ENCODE assay signal across 8 mouse cellular contexts in genomic region chr10:80074813-80075601, GRCm38 (mm10). TPM values are rescaled to one million over a fixed set of nuclear protein-coding genes. Genes with fewer than 3 reads are reported as not detected.
DNase-seq lines count a peak whose midpoint lies in the region; ATAC-seq and TF ChIP-seq lines count a peak whose summit lies in the region.

No protein-coding gene starts in this region.

- 0 out of 2 replicates have a peak, but pooled peaks cover 8% of the 10 kb centered on the region for H3K27me3 ChIP-seq in forebrain, embryonic 10.5 days (ENCODE audit: poor library complexity, severe bottlenecking)
- H3K27me3 ChIP-seq in forebrain, embryonic 12.5 days = no peaks in the 10 kb centered on the region
- H3K27me3 ChIP-seq in forebrain, postnatal 0 days (ENCODE audit: insufficient read depth, low read length) = no peaks in the 10 kb centered on the region
- H3K27me3 ChIP-seq in hindbrain, embryonic 13.5 days = no peaks in the 10 kb centered on the region
- no peaks in the 10 kb centered on the region for H3K27me3 ChIP-seq in megakaryocyte, embryonic 14.5 days (replicated peaks)
- no peaks in the 10 kb centered on the region for H3K27me3 ChIP-seq in stomach, embryonic 14.5 days (ENCODE audit: control insufficient read depth, insufficient read depth, low read length)

- H3K4me3 ChIP-seq in forebrain, embryonic 10.5 days = peak overlapping the region; percentile 27
- H3K4me3 ChIP-seq in forebrain, embryonic 12.5 days (replicated peaks) = no peak overlapping the region
- H3K4me3 ChIP-seq in forebrain, postnatal 0 days (ENCODE audit: low read depth, low read length) = no peak overlapping the region
- H3K4me3 ChIP-seq in hindbrain, embryonic 13.5 days = no peak overlapping the region
- peak overlapping the region; percentile 99 for H3K4me3 ChIP-seq in megakaryocyte, embryonic 14.5 days (replicated peaks)
- 0 out of 2 replicates have a peak overlapping the region, but pooled peaks have one; percentile 5 for H3K4me3 ChIP-seq in stomach, embryonic 14.5 days (ENCODE audit: low read depth, low read length)

- no peak for ATAC-seq in forebrain, embryonic 12.5 days (ENCODE audit: low FRiP score)
- ATAC-seq in forebrain, postnatal 0 days = 0 out of 2 replicates have a peak, but pooled peaks have one; percentile 29
- no peak for ATAC-seq in hindbrain, embryonic 13.5 days (ENCODE audit: low FRiP score)
- peak; percentile 37; the same call in 1 of the 2 replicates for ATAC-seq in stomach, embryonic 14.5 days (ENCODE audit: insufficient number of reproducible peaks, insufficient read depth, low FRiP score, low read depth)

- DNase-seq in forebrain, embryonic 10.5 days (ENCODE audit: extremely low spot score, low spot score) = no peak
- DNase-seq in adrenal gland, adult (ENCODE audit: inconsistent age in 2 of 2, low spot score in 1 of 2) = peak; percentile 89 to 94
- DNase-seq in forebrain, postnatal 0 days = no peak
- peak; percentile 49 to 62 for DNase-seq in left cerebral cortex, postnatal 14 days (ENCODE audit: low spot score in 2 of 2)

- 19% methylated on average over 28 of the region's 28 CpGs for WGBS in forebrain, embryonic 10.5 days
- WGBS in forebrain, embryonic 12.5 days = 20% methylated on average over 28 of the region's 28 CpGs
- WGBS in forebrain, postnatal 0 days = 26% methylated on average over 28 of the region's 28 CpGs
- WGBS in hindbrain, embryonic 13.5 days = 24% methylated on average over 25 of the region's 28 CpGs
- 20% methylated on average over 28 of the region's 28 CpGs for WGBS in stomach, embryonic 14.5 days

- H3K9me3 ChIP-seq in forebrain, embryonic 10.5 days = no peaks in the 10 kb centered on the region
- no peaks in the 10 kb centered on the region for H3K9me3 ChIP-seq in forebrain, embryonic 12.5 days
- H3K9me3 ChIP-seq in forebrain, postnatal 0 days (ENCODE audit: low read length) = no peaks in the 10 kb centered on the region
- no peaks in the 10 kb centered on the region for H3K9me3 ChIP-seq in hindbrain, embryonic 13.5 days
- H3K9me3 ChIP-seq in megakaryocyte, embryonic 14.5 days = no peaks in the 10 kb centered on the region
- no peaks in the 10 kb centered on the region for H3K9me3 ChIP-seq in stomach, embryonic 14.5 days (ENCODE audit: control insufficient read depth, low read depth, low read length)

- H3K36me3 ChIP-seq in forebrain, embryonic 10.5 days (replicated peaks) = peaks cover 27% of the 10 kb centered on the region
- H3K36me3 ChIP-seq in forebrain, embryonic 12.5 days (replicated peaks) = peaks cover 10% of the 10 kb centered on the region
- H3K36me3 ChIP-seq in forebrain, postnatal 0 days (ENCODE audit: insufficient read depth) = peaks cover 19% of the 10 kb centered on the region; the same call in 1 of the 2 replicates
- peaks cover 30% of the 10 kb centered on the region for H3K36me3 ChIP-seq in hindbrain, embryonic 13.5 days
- peaks cover 91% of the 10 kb centered on the region for H3K36me3 ChIP-seq in megakaryocyte, embryonic 14.5 days (replicated peaks; ENCODE audit: low read length)
- no peaks in the 10 kb centered on the region; the same call in none of the 2 replicates for H3K36me3 ChIP-seq in stomach, embryonic 14.5 days (ENCODE audit: control insufficient read depth, insufficient read depth, low read length)

- H3K27ac ChIP-seq in forebrain, embryonic 10.5 days = peak overlapping the region; percentile 51; the same call in 1 of the 2 replicates
- no peak overlapping the region for H3K27ac ChIP-seq in forebrain, embryonic 12.5 days
- no peak overlapping the region for H3K27ac ChIP-seq in forebrain, postnatal 0 days (ENCODE audit: low read depth, low read length)
- no peak overlapping the region for H3K27ac ChIP-seq in hindbrain, embryonic 13.5 days
- no peak overlapping the region for H3K27ac ChIP-seq in stomach, embryonic 14.5 days (ENCODE audit: low read length)

- intact Hi-C loops in left cerebral cortex, postnatal 14 days (cut with DNase I) = no loop called here

- no peak overlapping the region for H3K9ac ChIP-seq in forebrain, embryonic 12.5 days
- no peak overlapping the region for H3K9ac ChIP-seq in forebrain, postnatal 0 days
- H3K9ac ChIP-seq in hindbrain, embryonic 13.5 days = peak overlapping the region; percentile 40
- no peak overlapping the region for H3K9ac ChIP-seq in stomach, embryonic 14.5 days (replicated peaks; ENCODE audit: low read depth, low read length)

- no peak for TF ChIP-seq CTCF in forebrain, postnatal 0 days (IDR thresholded peaks at IDR 0.05; ENCODE audit: low read depth)

- no peak overlapping the region for H3K4me2 ChIP-seq in forebrain, embryonic 12.5 days
- peak overlapping the region; percentile 15; the same call in 1 of the 2 replicates for H3K4me2 ChIP-seq in forebrain, postnatal 0 days (ENCODE audit: low read depth)
- H3K4me2 ChIP-seq in hindbrain, embryonic 13.5 days = peak overlapping the region; percentile 34
- peak overlapping the region; percentile 18; the same call in 1 of the 2 replicates for H3K4me2 ChIP-seq in stomach, embryonic 14.5 days (replicated peaks; ENCODE audit: low read depth, low read length)

- peaks cover 29% of the 10 kb centered on the region for H3K4me1 ChIP-seq in forebrain, embryonic 10.5 days
- H3K4me1 ChIP-seq in forebrain, embryonic 12.5 days = peaks cover 13% of the 10 kb centered on the region; the same call in 1 of the 2 replicates
- H3K4me1 ChIP-seq in forebrain, postnatal 0 days (ENCODE audit: insufficient read depth) = no peaks in the 10 kb centered on the region
- peaks cover 22% of the 10 kb centered on the region for H3K4me1 ChIP-seq in hindbrain, embryonic 13.5 days (replicated peaks)
- peaks cover 90% of the 10 kb centered on the region for H3K4me1 ChIP-seq in megakaryocyte, embryonic 14.5 days
- peaks cover 17% of the 10 kb centered on the region for H3K4me1 ChIP-seq in stomach, embryonic 14.5 days (ENCODE audit: control insufficient read depth, insufficient read depth, low read length)

RNA-seq across cellular contexts. Expression of gene Gpx4, which starts 28.0 kb away (rescaled TPM):
- 670 and 692 TPM in 2 replicates for polyA plus RNA-seq in forebrain, embryonic 10.5 days (2016; fragmentation: Nextera tagmentation; extraction: Ambion mirVana)
- polyA plus RNA-seq in forebrain, embryonic 12.5 days (2016; fragmentation: Nextera tagmentation; extraction: Ambion mirVana) = 434 and 458 TPM in 2 replicates
- 401 and 478 TPM in 2 replicates for total RNA-seq in forebrain, postnatal 0 days (2014; rRNA removed)
- 644 and 800 TPM in 2 replicates for polyA plus RNA-seq in forebrain, postnatal 0 days (2015; fragmentation: Nextera tagmentation; extraction: Ambion mirVana)
- polyA plus RNA-seq in hindbrain, embryonic 13.5 days (2015; fragmentation: Nextera tagmentation; extraction: Ambion mirVana) = 509 and 531 TPM in 2 replicates
- total RNA-seq in left cerebral cortex, postnatal 14 days (2021) = 100 to 1,000 TPM; 462 to 482 TPM
- 3,942 and 9,172 TPM in 2 replicates for polyA plus RNA-seq in megakaryocyte, embryonic 14.5 days (2012; ENCODE audit: insufficient read depth, low replicate concordance)
- 434 and 466 TPM in 2 replicates for polyA plus RNA-seq in stomach, embryonic 14.5 days (2014; fragmentation: Nextera tagmentation; extraction: Ambion mirVana)

RNA-seq across cellular contexts. Expression of gene Sbno2, which starts 30.4 kb away (rescaled TPM):
- 14.7 and 15.6 TPM in 2 replicates for polyA plus RNA-seq in forebrain, embryonic 10.5 days (2016; fragmentation: Nextera tagmentation; extraction: Ambion mirVana)
- 14.8 and 16.4 TPM in 2 replicates for polyA plus RNA-seq in forebrain, embryonic 12.5 days (2016; fragmentation: Nextera tagmentation; extraction: Ambion mirVana)
- total RNA-seq in forebrain, postnatal 0 days (2014; rRNA removed) = 19.2 and 24.2 TPM in 2 replicates
- polyA plus RNA-seq in forebrain, postnatal 0 days (2015; fragmentation: Nextera tagmentation; extraction: Ambion mirVana) = 4.6 and 6.8 TPM in 2 replicates
- polyA plus RNA-seq in hindbrain, embryonic 13.5 days (2015; fragmentation: Nextera tagmentation; extraction: Ambion mirVana) = 13.6 and 14.4 TPM in 2 replicates
- total RNA-seq in left cerebral cortex, postnatal 14 days (2021) = 10 to 100 TPM; 19.2 to 19.3 TPM
- polyA plus RNA-seq in megakaryocyte, embryonic 14.5 days (2012; ENCODE audit: insufficient read depth, low replicate concordance) = 151 and 347 TPM in 2 replicates
- 13.2 and 15.7 TPM in 2 replicates for polyA plus RNA-seq in stomach, embryonic 14.5 days (2014; fragmentation: Nextera tagmentation; extraction: Ambion mirVana)

RNA-seq across cellular contexts. Expression of gene Polr2e, which starts 35.4 kb away (rescaled TPM):
- 279 and 286 TPM in 2 replicates for polyA plus RNA-seq in forebrain, embryonic 10.5 days (2016; fragmentation: Nextera tagmentation; extraction: Ambion mirVana)
- 183 and 184 TPM in 2 replicates for polyA plus RNA-seq in forebrain, embryonic 12.5 days (2016; fragmentation: Nextera tagmentation; extraction: Ambion mirVana)
- total RNA-seq in forebrain, postnatal 0 days (2014; rRNA removed) = 104 and 129 TPM in 2 replicates
- polyA plus RNA-seq in forebrain, postnatal 0 days (2015; fragmentation: Nextera tagmentation; extraction: Ambion mirVana) = 168 and 184 TPM in 2 replicates
- polyA plus RNA-seq in hindbrain, embryonic 13.5 days (2015; fragmentation: Nextera tagmentation; extraction: Ambion mirVana) = 150 and 154 TPM in 2 replicates
- total RNA-seq in left cerebral cortex, postnatal 14 days (2021) = 10 to 100 TPM; 66.9 to 68.9 TPM
- 147 and 260 TPM in 2 replicates for polyA plus RNA-seq in megakaryocyte, embryonic 14.5 days (2012; ENCODE audit: insufficient read depth, low replicate concordance)
- polyA plus RNA-seq in stomach, embryonic 14.5 days (2014; fragmentation: Nextera tagmentation; extraction: Ambion mirVana) = 220 TPM in 2 replicates

RNA-seq across cellular contexts. Expression of gene Stk11, which starts 40.6 kb away (rescaled TPM):
- 14.4 and 18.1 TPM in 2 replicates for polyA plus RNA-seq in forebrain, embryonic 10.5 days (2016; fragmentation: Nextera tagmentation; extraction: Ambion mirVana)
- polyA plus RNA-seq in forebrain, embryonic 12.5 days (2016; fragmentation: Nextera tagmentation; extraction: Ambion mirVana) = 20.8 and 23.2 TPM in 2 replicates
- total RNA-seq in forebrain, postnatal 0 days (2014; rRNA removed) = 77.2 and 77.8 TPM in 2 replicates
- polyA plus RNA-seq in forebrain, postnatal 0 days (2015; fragmentation: Nextera tagmentation; extraction: Ambion mirVana) = 13.6 and 14.8 TPM in 2 replicates
- polyA plus RNA-seq in hindbrain, embryonic 13.5 days (2015; fragmentation: Nextera tagmentation; extraction: Ambion mirVana) = 16.3 and 18.2 TPM in 2 replicates
- 10 to 100 TPM; 86.2 to 90.8 TPM for total RNA-seq in left cerebral cortex, postnatal 14 days (2021)
- polyA plus RNA-seq in megakaryocyte, embryonic 14.5 days (2012; ENCODE audit: insufficient read depth, low replicate concordance) = 153 and 200 TPM in 2 replicates
- polyA plus RNA-seq in stomach, embryonic 14.5 days (2014; fragmentation: Nextera tagmentation; extraction: Ambion mirVana) = 25.2 and 25.9 TPM in 2 replicates

RNA-seq across cellular contexts. Expression of gene Arhgap45, which starts 58.6 kb away (rescaled TPM):
- polyA plus RNA-seq in forebrain, embryonic 10.5 days (2016; fragmentation: Nextera tagmentation; extraction: Ambion mirVana) = 8.0 and 9.1 TPM in 2 replicates
- polyA plus RNA-seq in forebrain, embryonic 12.5 days (2016; fragmentation: Nextera tagmentation; extraction: Ambion mirVana) = 3.4 and 3.6 TPM in 2 replicates
- 2.3 and 2.4 TPM in 2 replicates for total RNA-seq in forebrain, postnatal 0 days (2014; rRNA removed)
- 1.2 and 1.7 TPM in 2 replicates for polyA plus RNA-seq in forebrain, postnatal 0 days (2015; fragmentation: Nextera tagmentation; extraction: Ambion mirVana)
- polyA plus RNA-seq in hindbrain, embryonic 13.5 days (2015; fragmentation: Nextera tagmentation; extraction: Ambion mirVana) = 2.5 and 2.8 TPM in 2 replicates
- total RNA-seq in left cerebral cortex, postnatal 14 days (2021) = 1 to 10 TPM; 3.3 to 4.0 TPM
- polyA plus RNA-seq in megakaryocyte, embryonic 14.5 days (2012; ENCODE audit: insufficient read depth, low replicate concordance) = 375 and 477 TPM in 2 replicates
- 5.1 and 5.7 TPM in 2 replicates for polyA plus RNA-seq in stomach, embryonic 14.5 days (2014; fragmentation: Nextera tagmentation; extraction: Ambion mirVana)

Comparison
In these comparisons a context has a peak if more than half of its experiments do, and no peak if none do; other contexts are left out.
1. H3K4me3 ChIP-seq: peak in forebrain, embryonic 10.5 days (single experiment), megakaryocyte, embryonic 14.5 days (single experiment) and stomach, embryonic 14.5 days (single experiment); none in forebrain, embryonic 12.5 days (single experiment), forebrain, postnatal 0 days (single experiment) and hindbrain, embryonic 13.5 days (single experiment).
2. ATAC-seq: peak in forebrain, postnatal 0 days (single experiment) and stomach, embryonic 14.5 days (single experiment); none in forebrain, embryonic 12.5 days (single experiment) and hindbrain, embryonic 13.5 days (single experiment).
3. DNase-seq: peak in adrenal gland, adult (2 of 2) and left cerebral cortex, postnatal 14 days (2 of 2); none in forebrain, embryonic 10.5 days (single experiment) and forebrain, postnatal 0 days (single experiment).